Mouse (Mus musculus): ENCODE measurements around the gene Ddx49. TPM values are rescaled to one million over a fixed set of nuclear protein-coding genes. Genes with fewer than 3 reads are reported as not detected.
A peak's percentile ranks its signal among the peaks of the same experiment; 100 is the strongest.

Gene Ddx49
- total RNA-seq, 1 experiment from 2014 or later, result 94.0 TPM

DNA sequence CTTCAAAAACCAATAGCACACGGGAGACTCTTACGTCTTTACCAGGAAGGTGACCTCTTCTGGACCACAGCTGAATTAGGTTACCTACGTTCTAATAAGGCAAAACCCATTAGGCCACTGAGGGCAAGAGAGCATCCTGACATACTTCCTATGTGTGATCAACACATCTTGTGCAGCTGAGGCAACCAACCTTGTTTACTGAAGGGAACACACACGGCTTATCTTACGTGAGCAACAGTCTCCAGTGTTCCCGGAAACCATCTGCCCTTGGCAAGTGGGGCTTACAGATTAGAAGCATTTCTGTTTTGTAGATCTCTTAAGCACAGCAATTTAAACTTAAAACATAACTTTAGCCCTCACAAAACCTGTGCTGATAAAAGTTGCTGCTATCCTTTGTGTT, 25.2 kb upstream of the Ddx49 start:
- no peak for ATAC-seq (replicated peaks; ENCODE audit: insufficient number of reproducible peaks, low FRiP score, low TSS enrichment, poor library complexity, severe bottlenecking)

- ATAC-seq (replicated peaks; ENCODE audit: insufficient number of reproducible peaks, low FRiP score, low TSS enrichment, poor library complexity, severe bottlenecking), result no peak
Observed at GRCm38 (mm10) chr8:70323716-70324115, 21.4 kb upstream of the Ddx49 start.

DNA sequence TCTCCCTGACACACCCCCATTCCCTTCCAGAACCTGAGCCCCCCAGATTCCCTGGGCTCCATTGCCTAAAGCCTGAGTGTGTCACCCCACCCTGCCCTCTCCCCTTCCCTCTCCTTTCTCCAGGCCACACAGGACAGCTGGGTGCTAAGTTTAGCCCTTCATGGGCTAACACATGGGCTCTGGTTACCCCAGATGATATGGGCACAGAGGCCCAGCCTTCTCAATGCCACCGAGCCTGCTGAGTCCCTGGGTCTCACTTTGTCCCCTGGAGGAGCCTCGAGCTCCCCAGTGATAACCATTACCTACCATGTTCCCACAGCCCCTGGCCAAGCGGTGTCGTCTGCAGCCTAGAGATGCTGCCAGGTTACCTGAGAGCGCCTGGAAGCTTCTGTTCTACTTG, 15.6 kb upstream of the Ddx49 start:
- no peak for ATAC-seq (replicated peaks; ENCODE audit: insufficient number of reproducible peaks, low FRiP score, low TSS enrichment, poor library complexity, severe bottlenecking)

- ATAC-seq (replicated peaks; ENCODE audit: insufficient number of reproducible peaks, low FRiP score, low TSS enrichment, poor library complexity, severe bottlenecking), result no peak
Observed at GRCm38 (mm10) chr8:70316511-70317504, 14.5 kb upstream of the Ddx49 start.

DNA sequence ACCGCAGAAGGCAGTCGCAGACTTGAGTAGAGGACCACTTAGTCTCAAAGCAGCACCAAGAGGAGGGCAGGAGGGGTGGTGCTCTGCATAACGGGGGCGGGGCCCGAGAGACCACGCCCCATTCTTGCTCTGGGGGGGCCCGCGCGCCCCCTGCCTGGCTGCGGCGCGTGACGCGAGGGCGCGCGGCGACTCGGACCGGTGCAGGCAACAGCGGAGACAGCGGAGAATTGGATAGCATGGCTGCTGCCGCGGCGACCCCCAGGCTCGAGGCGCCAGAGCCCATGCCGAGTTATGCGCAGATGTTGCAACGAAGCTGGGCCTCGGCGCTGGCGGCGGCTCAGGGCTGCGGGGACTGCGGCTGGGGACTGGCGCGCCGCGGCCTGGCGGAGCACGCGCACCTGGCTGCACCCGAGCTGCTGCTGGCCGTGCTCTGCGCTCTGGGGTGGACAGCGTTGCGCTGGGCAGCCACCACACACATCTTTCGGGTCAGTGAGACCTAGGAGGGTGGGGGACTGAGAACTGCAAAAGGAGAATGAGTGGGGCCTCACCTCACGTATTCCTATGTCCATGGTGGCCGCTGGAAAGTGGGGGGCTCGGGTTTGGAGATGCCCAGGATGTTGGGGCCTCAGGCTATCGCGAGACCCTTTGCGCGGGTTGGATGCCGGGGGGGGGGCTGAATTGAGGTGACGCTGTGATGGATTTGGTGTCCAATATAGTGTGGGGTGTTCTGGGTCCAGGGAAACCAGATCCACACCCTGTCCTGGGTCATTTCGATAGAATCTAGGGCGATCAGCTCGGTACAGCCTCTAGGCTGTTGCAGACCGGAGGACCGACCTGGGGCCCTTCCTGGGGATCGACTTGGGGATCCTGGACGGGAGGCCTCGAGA, 13.6 kb upstream of the Ddx49 start, which contains the start of gene Cers1:
Gene Cers1, plus strand, starts transcription at position 152 of the 887 bp plus-strand sequence.
- ATAC-seq (replicated peaks; ENCODE audit: insufficient number of reproducible peaks, low FRiP score, low TSS enrichment, poor library complexity, severe bottlenecking), result no peak

GRCm38 (mm10) chr8:70313399-70313798, 11.1 kb upstream of the Ddx49 start:
- ATAC-seq (replicated peaks; ENCODE audit: insufficient number of reproducible peaks, low FRiP score, low TSS enrichment, poor library complexity, severe bottlenecking), result no peak

- no peak for ATAC-seq (replicated peaks; ENCODE audit: insufficient number of reproducible peaks, low FRiP score, low TSS enrichment, poor library complexity, severe bottlenecking)
Observed at GRCm38 (mm10) chr8:70309311-70309710, 7.0 kb upstream of the Ddx49 start.

DNA sequence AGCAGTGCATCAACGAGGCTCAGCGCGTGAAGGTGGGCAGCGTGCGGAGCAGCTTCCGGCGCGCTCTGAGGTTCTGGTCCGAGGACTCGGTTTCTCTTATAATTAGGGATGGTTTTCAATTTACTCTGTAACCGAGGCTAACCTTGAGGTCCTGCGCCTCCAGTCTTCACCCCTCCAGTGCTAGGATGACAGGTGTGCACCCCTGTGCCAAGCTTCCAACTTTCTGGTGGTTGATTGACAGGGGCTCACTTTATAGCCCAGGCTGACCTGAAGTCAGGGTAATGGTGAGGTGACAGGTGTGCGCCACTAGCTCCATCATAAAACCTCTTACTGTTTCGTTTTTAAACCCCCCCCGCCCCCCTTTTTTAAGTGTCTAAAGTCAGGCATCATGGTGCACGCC, 612 bp upstream of the Ddx49 start:
- no peak for ATAC-seq (replicated peaks; ENCODE audit: insufficient number of reproducible peaks, low FRiP score, low TSS enrichment, poor library complexity, severe bottlenecking)

DNA sequence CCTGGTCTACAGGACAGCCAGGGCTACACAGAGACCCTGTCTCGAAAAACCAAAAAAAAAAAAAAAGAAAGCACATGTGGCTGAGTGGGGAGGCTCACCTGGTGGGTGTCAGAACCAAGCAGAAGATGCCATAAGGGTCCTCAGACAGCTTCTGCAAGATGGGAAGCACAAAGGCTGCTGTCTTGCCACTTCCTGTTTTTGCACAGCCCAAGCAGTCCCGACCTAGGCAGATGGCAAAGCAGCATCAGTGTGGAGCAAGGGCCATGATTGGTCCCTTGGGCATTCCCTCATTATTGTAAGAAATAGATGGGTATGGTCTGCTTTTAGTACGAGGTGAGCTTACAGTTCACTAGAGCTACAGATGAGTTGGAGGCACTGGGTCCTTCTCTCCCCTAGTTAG, 1.4 kb downstream of the Ddx49 start:
- no peak for ATAC-seq (replicated peaks; ENCODE audit: insufficient number of reproducible peaks, low FRiP score, low TSS enrichment, poor library complexity, severe bottlenecking)

- ATAC-seq (replicated peaks; ENCODE audit: insufficient number of reproducible peaks, low FRiP score, low TSS enrichment, poor library complexity, severe bottlenecking), result no peak
Observed at GRCm38 (mm10) chr8:70293988-70294405, 8.3 kb downstream of the Ddx49 start.

DNA sequence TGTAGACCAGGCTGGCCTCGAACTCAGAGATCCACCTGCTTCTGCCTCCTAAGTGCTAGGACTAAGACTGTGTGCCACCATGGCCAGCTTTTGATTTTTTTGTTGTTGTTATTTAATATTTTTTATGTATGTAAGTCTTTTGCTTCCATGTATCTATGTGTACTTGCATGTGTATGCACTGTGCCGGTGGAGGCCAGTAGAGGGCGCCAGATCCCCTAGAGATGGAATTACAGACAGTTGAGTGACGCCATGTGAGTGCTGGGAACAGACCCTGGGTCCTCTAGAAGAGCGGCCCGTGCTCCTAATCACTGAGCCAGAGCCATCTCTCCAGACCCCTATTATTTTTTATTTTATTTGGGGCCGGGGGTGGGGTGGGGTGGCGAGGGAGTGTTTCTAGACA, 15.6 kb downstream of the Ddx49 start:
- ATAC-seq (replicated peaks; ENCODE audit: insufficient number of reproducible peaks, low FRiP score, low TSS enrichment, poor library complexity, severe bottlenecking), result no peak

DNA sequence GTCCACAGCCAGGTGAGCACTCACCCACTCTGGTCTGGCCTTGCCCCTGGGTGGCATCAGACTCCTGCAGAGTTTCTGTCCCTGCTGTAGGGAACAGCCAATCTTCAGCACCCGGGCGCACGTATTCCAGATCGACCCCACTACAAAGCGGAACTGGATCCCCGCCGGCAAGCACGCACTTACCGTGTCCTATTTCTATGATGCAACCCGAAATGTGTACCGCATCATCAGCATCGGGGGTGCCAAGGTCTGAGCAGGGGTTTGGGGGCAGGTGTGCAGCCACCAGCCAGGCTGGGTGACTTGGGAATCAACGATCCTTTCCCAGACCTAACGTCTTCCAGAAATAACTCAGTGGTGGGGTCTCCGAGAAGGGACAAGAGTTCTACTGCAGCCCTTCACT, 17.0 kb downstream of the Ddx49 start:
- ATAC-seq (replicated peaks; ENCODE audit: insufficient number of reproducible peaks, low FRiP score, low TSS enrichment, poor library complexity, severe bottlenecking), result no peak

DNA sequence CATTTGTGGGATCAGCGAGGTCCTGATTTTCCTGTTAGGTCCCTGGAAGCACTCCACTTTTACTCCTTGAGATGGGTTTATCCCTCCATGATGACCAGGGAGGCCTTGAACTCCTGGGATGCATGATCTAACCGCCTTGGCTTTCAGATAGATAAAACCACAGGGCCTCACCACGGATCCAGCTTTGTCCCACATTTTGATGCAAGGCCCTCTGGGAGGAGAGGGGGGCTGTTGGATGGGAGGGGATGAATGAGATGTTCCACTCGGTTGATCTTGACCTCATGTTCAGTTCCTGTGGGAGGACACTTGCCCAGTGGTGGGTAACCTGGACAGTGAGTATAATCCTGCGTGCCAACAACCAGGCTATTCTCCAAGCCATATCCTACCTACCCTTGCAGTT, 17.9 kb downstream of the Ddx49 start:
- no peak for ATAC-seq (replicated peaks; ENCODE audit: insufficient number of reproducible peaks, low FRiP score, low TSS enrichment, poor library complexity, severe bottlenecking)

DNA sequence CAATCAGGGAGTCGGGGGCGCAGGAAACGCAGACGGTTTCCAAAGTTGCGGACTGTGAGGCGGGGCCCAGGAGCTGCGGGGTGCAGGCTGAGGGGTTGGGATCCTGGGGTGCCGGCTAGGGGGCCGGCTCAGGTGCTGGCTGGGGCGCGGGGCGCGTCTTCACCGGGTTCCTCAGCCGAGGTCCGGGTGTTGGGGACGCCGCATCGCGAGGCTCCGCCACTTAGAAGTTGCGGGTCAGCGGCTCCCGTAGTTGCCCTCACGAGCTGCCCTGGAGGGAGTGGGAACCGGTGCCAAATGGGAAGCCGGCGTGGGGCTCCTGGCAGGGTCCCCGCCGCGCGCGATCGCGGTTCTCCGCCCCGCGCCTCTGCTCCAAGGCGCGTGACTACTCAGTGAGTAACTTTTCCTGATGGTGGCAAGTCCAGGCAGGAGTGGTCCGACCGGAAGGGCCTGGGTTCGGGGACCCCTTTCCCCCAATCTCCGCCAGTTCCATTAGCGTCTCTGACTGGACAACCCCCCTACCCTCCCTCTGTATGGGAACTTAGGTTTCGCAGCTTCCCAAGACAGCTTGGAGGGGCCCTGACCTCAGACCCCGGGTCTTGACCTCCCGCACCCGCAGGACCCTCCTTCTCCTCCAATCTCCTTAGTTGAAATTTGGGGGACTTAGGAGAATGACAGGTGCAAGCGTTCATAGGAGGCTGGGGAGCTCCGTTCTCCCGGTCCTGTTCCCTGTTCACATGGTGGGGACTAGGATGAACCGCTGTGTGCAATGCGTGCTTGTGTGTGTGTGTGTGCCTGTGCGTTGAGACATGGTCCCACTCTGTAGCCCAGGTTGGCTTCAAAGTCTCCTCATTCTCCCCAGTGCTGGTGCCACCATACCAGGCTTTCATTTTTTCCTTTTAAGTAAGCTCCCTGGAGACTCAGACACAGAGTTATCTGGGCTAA, 18.9 kb downstream of the Ddx49 start:
- no peak for ATAC-seq (replicated peaks; ENCODE audit: insufficient number of reproducible peaks, low FRiP score, low TSS enrichment, poor library complexity, severe bottlenecking)

- ATAC-seq (replicated peaks; ENCODE audit: insufficient number of reproducible peaks, low FRiP score, low TSS enrichment, poor library complexity, severe bottlenecking), result peak; percentile 91
Observed at GRCm38 (mm10) chr8:70282603-70283135, 19.6 kb downstream of the Ddx49 start, which contains the start of gene Homer3. Gene Homer3 (plus strand): TSS chr8:70282827.

DNA sequence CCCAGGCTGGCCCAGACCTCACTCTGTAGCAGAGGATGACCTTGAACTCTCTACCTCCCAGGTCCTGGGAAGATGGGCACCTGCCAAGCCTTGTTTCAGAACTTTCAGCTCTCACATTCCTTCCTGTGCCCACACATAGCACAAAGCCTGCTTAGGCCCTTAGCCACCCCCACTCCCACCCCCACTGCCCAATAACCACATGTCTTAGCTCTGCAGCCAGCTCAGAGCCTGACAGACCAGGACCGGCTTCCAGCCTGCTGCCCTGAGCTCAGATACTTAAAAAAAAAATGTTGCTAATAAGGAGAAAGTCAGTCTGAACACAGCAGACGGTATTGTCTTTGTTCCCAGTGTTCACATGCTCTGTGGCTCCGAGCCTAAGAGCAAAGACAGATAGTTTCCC, 21.3 kb downstream of the Ddx49 start:
- ATAC-seq (replicated peaks; ENCODE audit: insufficient number of reproducible peaks, low FRiP score, low TSS enrichment, poor library complexity, severe bottlenecking), result no peak

GRCm38 (mm10) chr8:70279266-70279665, 23.0 kb downstream of the Ddx49 start:
- ATAC-seq (replicated peaks; ENCODE audit: insufficient number of reproducible peaks, low FRiP score, low TSS enrichment, poor library complexity, severe bottlenecking), result no peak

DNA sequence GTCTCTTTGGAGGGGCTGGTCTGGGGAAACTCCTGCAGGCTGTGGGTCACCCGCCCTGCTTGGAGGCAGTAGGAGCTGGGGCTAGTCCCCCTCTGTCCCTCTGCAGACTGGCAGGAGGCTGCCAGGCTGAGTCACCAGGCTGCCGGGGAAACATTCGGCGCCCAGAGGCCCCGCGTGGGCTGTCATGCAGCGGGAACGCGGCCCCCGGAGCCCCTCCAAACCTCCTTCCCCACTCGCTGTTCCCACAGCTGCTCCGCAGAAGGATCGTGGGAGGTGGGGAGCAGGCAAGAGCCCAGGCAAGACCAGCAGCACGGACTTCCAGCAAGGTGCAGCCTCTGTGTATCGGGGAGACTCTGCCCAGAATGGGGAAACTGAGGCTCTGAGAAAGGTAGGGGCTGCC, 24.1 kb downstream of the Ddx49 start:
- ATAC-seq (replicated peaks; ENCODE audit: insufficient number of reproducible peaks, low FRiP score, low TSS enrichment, poor library complexity, severe bottlenecking), result no peak
